Mouse (Mus musculus): ENCODE measurements around the gene Fndc8.

Gene Fndc8

GRCm38 (mm10) chr11:82869506-82870172 is 22.3 kb upstream of the Fndc8 start:
- DNase-seq (ENCODE audit: inconsistent ontology term) = no peak

- DNase-seq (ENCODE audit: inconsistent ontology term) = peak; percentile 71
Measured at GRCm38 (mm10) chr11:82870173-82871030, 21.5 kb upstream of the Fndc8 start.

GRCm38 (mm10) chr11:82871031-82871446 is 20.9 kb upstream of the Fndc8 start, which contains the start of gene Rffl:
Gene Rffl (minus strand): TSS chr11:82871210.
- DNase-seq (ENCODE audit: inconsistent ontology term) = peak; percentile 94

GRCm38 (mm10) chr11:82874924-82875323 is 17.0 kb upstream of the Fndc8 start:
- no peak for DNase-seq (ENCODE audit: inconsistent ontology term)

- DNase-seq (ENCODE audit: inconsistent ontology term) = no peak
Measured at GRCm38 (mm10) chr11:82875631-82876030, 16.3 kb upstream of the Fndc8 start.

GRCm38 (mm10) chr11:82877726-82878344 is 14.1 kb upstream of the Fndc8 start:
- no peak for DNase-seq (ENCODE audit: inconsistent ontology term)

GRCm38 (mm10) chr11:82883180-82883579 is 8.7 kb upstream of the Fndc8 start:
- DNase-seq (ENCODE audit: inconsistent ontology term) = no peak

- no peak for DNase-seq (ENCODE audit: inconsistent ontology term)
Measured at GRCm38 (mm10) chr11:82886559-82886958, 5.4 kb upstream of the Fndc8 start.

GRCm38 (mm10) chr11:82888491-82888946 is 3.4 kb upstream of the Fndc8 start:
- peak; percentile 68 for DNase-seq (ENCODE audit: inconsistent ontology term)

GRCm38 (mm10) chr11:82889524-82890341 is 2.2 kb upstream of the Fndc8 start:
- peak; percentile 25 for DNase-seq (ENCODE audit: inconsistent ontology term)

GRCm38 (mm10) chr11:82890342-82890762 is 1.6 kb upstream of the Fndc8 start, which contains the start of gene Rad51d:
Gene Rad51d (minus strand): TSS chr11:82890614.
- peak; percentile 97 for DNase-seq (ENCODE audit: inconsistent ontology term)

GRCm38 (mm10) chr11:82897478-82897877 is 5.6 kb downstream of the Fndc8 start:
- no peak for DNase-seq (ENCODE audit: inconsistent ontology term)

GRCm38 (mm10) chr11:82899720-82900119 is 7.8 kb downstream of the Fndc8 start:
- DNase-seq (ENCODE audit: inconsistent ontology term) = no peak

- DNase-seq (ENCODE audit: inconsistent ontology term) = no peak
Measured at GRCm38 (mm10) chr11:82901606-82902310, 9.8 kb downstream of the Fndc8 start.

GRCm38 (mm10) chr11:82904952-82905351 is 13.0 kb downstream of the Fndc8 start:
- no peak for DNase-seq (ENCODE audit: inconsistent ontology term)

GRCm38 (mm10) chr11:82905816-82906215 is 13.9 kb downstream of the Fndc8 start:
- no peak for DNase-seq (ENCODE audit: inconsistent ontology term)

- DNase-seq (ENCODE audit: inconsistent ontology term) = peak; percentile 86
Measured at GRCm38 (mm10) chr11:82907651-82908607, 16.0 kb downstream of the Fndc8 start, which contains the start of gene Nle1. Gene Nle1 (minus strand): TSS chr11:82908411.

- no peak for DNase-seq (ENCODE audit: inconsistent ontology term)
Measured at GRCm38 (mm10) chr11:82908608-82908989, 16.7 kb downstream of the Fndc8 start.

- DNase-seq (ENCODE audit: inconsistent ontology term) = no peak
Measured at GRCm38 (mm10) chr11:82910250-82910649, 18.3 kb downstream of the Fndc8 start, which contains the start of gene Unc45b. Gene Unc45b (plus strand): TSS chr11:82910550.
